Mouse (Mus musculus): ENCODE measurements at regions not wholly inside any gene's neighbourhood (a gene's known extent, or its start where the extent isn't known, plus 50 kb on each side); places are given as distances from the start of the nearest gene placed in this dataset.

DNA sequence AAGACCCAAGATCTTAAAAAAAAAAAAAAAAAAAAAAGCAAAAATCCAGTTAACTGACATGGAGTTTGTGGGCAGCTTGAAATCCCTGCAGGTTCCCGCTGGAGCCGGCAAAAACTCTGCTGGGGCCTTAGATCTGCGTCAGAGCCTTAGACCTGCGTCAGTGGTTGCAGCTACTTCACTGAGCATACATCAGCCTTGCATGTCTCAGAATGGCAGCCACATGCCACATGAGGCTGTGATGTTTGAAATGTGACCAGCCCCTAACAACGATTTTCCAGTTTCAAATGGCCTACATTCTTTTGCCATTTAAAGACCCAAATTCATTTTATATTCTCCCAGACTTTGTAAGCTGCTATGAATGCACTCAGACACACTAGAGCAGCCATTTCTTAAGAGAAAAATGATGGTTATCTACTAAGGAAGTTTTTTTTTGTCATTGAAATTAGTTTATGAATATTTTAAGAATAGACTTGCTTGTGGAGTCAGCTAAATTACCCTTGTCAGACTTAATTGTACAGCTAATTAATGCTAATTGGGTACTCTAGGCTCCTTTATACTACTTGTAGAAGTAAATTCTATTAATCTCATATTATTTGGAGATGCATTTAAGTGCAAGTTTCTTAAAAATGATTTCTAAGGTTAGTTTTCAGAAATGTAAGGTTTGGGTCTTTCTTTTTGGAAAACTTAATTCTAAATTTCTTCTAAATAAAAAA is 70.8 kb downstream of the Toporsl start:
- Histone ChIP-seq H3K4me1 (peaks cover 10% of the 10 kb centered on the region; the same call in 1 of the 2 replicates), H3K36me3 (ENCODE audit: poor library complexity, severe bottlenecking) (no peaks in the 10 kb centered on the region), H3K4me3 (no peak overlapping the region), H3K9ac (no peak overlapping the region), H3K27me3 (no peaks in the 10 kb centered on the region), H3K4me2 (no peak overlapping the region), H3K27ac (no peak overlapping the region), H3K9me3 (replicated peaks) (no peaks in the 10 kb centered on the region)
- WGBS: 33% methylated on average over 5 of the region's 5 CpGs
- peak; percentile 86 for ATAC-seq

DNA sequence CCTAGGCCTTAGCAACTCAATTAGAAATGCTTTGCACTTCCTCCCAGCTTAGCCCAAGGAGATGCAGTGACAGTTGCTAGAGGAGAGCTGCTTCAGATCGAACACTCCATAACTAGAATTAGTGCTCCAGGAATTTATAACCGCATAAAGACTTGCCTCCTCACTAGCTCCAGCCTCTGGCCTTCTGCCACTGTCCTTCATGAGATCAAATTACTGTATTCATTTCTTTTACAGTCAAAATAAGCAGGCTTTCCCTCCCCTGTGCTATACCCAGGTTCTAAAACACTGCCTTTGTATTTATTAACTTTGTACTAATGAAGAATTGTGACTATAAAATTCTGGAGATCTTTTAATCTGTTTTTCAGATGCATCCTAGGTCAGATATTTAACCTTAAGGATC is 104.8 kb upstream of the Olfr275 start:
- WGBS: 60% methylated on average over 2 of the region's 2 CpGs
- H3K4me1 ChIP-seq: peaks cover 6% of the 10 kb centered on the region; the same call in 1 of the 2 replicates
- no peak for ATAC-seq
- no peaks in the 10 kb centered on the region for H3K36me3 ChIP-seq (ENCODE audit: poor library complexity, severe bottlenecking)
- no peak overlapping the region for H3K9ac ChIP-seq
- no peaks in the 10 kb centered on the region for H3K27me3 ChIP-seq
- H3K4me3 ChIP-seq: no peak overlapping the region
- H3K4me2 ChIP-seq: no peak overlapping the region
- H3K27ac ChIP-seq: no peak overlapping the region
- H3K9me3 ChIP-seq (replicated peaks): no peaks in the 10 kb centered on the region

DNA sequence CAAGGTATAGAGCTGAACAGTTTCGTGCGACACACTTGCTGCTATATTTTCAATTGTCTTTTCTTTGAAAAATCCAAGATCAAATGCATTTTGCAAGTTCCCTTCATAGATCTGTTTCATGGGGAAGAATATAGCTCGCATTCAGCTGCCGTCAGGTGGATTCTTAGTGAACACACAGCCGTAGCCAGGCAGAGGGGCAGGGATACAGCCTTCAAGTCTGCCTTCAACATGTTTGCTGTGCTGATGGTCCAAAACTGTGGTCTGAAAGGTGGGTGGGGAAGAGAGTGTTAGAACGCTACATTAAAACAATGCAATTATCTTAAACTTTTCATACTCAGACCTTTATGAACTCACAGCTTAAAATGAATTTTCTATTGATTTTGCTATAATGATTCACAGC is 88.2 kb upstream of the Olfr275 start:
- Histone ChIP-seq H3K4me2 (no peak overlapping the region), H3K27ac (no peak overlapping the region), H3K9me3 (replicated peaks) (no peaks in the 10 kb centered on the region), H3K36me3 (ENCODE audit: poor library complexity, severe bottlenecking) (no peaks in the 10 kb centered on the region), H3K4me3 (no peak overlapping the region), H3K9ac (no peak overlapping the region), H3K27me3 (no peaks in the 10 kb centered on the region), H3K4me1 (no peaks in the 10 kb centered on the region)
- 77% methylated on average over 6 of the region's 6 CpGs for WGBS
- ATAC-seq: 0 out of 2 replicates have a peak, but pooled peaks have one; percentile 28

DNA sequence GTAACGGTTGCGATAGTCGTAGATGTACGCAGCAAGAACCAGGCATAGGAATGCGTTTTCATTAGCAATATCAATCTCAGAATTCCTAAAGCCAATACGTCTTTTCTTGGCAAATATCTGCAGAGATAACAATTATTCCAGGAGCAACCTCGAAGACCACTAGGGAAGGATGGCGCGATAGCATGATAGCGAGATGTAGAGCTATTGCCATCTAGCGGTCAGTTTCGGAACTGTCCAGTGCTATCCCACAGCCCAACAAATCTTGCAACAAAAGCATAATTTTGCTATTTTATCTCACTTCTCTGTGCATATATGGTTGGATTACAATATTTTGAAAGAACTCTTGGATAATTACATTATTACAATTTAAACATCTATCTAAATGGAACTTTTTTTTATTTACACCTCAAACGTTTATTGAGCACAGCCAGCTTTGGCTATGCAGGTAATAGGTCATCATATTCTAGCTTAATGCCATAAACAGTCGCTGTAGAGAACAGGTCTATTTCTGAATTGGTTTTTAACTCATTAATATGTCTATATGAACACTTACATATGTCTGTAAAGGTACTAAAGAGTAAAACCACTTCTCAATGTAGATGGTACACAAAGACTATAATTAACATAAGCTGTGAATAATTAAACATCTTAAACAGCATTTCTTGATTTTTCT is 87.6 kb upstream of the Olfr275 start:
- H3K9me3 ChIP-seq (replicated peaks): no peaks in the 10 kb centered on the region
- H3K4me1 ChIP-seq: no peaks in the 10 kb centered on the region
- H3K36me3 ChIP-seq (ENCODE audit: poor library complexity, severe bottlenecking): no peaks in the 10 kb centered on the region
- peak; percentile 89 for ATAC-seq
- H3K4me3 ChIP-seq: no peak overlapping the region
- 29% methylated on average over 14 of the region's 14 CpGs for WGBS
- no peak overlapping the region for H3K4me2 ChIP-seq
- H3K27me3 ChIP-seq: no peaks in the 10 kb centered on the region
- H3K9ac ChIP-seq: no peak overlapping the region
- H3K27ac ChIP-seq: no peak overlapping the region

DNA sequence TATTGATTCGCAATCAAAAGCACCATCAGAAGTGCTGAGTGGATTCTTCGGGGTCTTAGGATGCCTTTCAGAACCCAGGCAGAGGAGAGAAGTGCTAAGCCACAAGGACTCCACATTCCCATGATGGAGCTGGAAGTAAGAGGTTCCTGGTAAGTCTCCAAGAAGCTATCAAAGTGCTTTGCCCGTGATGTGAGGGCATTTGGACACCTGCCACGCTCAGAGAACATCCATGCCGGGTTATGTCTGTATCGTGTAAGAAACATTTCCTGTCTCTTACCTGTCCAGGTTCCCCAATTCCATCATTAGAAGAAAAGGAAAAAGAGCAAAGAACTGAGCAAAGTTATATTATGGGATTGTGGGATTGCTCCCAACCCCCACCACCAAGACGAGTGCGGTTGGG is 81.3 kb upstream of the Olfr275 start:
- WGBS: 91% methylated on average over 8 of the region's 8 CpGs
- Histone ChIP-seq H3K4me3 (no peak overlapping the region), H3K36me3 (ENCODE audit: poor library complexity, severe bottlenecking) (no peaks in the 10 kb centered on the region), H3K4me1 (no peaks in the 10 kb centered on the region), H3K9ac (no peak overlapping the region), H3K27me3 (no peaks in the 10 kb centered on the region), H3K4me2 (no peak overlapping the region), H3K27ac (no peak overlapping the region), H3K9me3 (replicated peaks) (no peaks in the 10 kb centered on the region)
- no peak for ATAC-seq

DNA sequence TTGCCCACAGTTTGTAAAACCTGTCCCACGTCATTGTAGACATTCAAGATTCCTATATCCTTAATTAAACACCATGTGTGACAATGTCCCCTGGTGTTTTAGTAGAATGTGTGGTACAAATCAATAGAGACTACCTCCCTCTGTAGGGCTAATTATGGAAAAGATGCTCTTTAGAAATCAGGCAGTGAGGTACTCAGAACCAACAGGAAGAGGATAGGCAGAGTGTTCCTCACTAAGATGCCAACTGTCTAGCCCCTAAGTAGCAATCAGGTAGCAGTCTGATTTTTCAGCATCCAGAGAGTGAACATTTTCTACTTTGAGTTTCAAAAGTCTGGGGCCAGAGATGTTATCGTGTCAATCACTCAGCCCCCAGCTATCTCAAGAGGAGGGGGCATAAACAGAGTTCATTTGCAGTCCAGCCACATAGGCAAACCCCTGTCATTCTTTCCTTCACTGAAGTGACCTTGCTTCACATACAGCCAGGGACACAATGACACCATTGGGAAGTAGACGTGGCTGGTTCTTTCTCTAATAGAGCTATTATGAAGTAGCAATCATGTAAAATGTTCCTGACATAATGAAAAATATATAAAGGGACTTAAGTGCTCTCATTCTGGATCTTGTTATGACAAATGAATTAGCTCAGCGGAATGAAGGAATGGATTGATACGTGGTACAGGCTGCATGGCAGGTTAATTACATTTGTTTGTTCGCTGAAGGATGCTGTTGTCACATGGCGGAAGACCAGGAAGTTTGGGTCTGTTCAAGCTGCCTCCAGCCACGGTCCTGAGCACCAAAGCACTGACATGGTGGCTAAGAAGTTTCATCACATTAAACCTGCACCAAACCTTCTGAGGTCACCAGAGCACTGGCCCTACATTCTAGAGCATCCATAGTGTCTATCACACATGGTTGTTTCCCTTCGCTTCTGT is 74.6 kb upstream of the Olfr275 start:
- H3K4me3 ChIP-seq: no peak overlapping the region
- peak; percentile 59; the same call in 1 of the 2 replicates for ATAC-seq
- H3K4me2 ChIP-seq: no peak overlapping the region
- no peak overlapping the region for H3K9ac ChIP-seq
- H3K4me1 ChIP-seq: peaks cover 6% of the 10 kb centered on the region; the same call in 1 of the 2 replicates
- H3K27me3 ChIP-seq: no peaks in the 10 kb centered on the region
- H3K36me3 ChIP-seq (ENCODE audit: poor library complexity, severe bottlenecking): no peaks in the 10 kb centered on the region
- no peak overlapping the region for H3K27ac ChIP-seq
- 41% methylated on average over 9 of the region's 9 CpGs for WGBS
- no peaks in the 10 kb centered on the region for H3K9me3 ChIP-seq (replicated peaks)

DNA sequence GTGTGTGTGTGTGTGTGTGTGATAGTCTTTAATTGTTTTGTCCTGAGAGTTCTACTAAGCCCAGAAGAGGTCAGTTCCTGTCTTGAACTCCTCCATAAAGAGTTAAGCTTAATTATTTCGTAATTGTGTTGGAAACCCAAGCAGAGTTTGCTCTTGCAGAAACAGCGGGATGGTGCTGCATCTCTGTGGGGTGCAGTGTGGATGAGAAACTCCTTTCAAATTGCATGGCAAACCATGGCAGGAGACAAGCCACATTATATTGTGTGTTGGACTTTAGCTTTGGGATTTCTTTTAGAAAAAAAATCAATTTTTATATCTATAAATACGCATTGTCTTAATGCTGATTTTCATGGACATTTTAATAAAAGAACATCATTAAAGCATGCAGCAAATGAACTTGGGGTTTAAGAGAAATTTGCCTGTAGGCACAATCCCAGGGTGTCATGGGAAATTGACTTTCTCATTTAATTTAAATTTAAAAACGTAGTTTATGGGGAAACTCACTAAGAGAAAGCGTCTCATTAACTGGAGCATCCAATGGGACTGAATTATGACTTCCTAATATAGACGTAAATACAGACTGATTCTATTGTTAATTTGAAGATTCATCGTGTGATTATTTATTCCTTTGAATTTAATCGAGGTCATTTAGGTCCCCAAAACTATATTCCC is 61.4 kb upstream of the Olfr275 start:
- no peak for ATAC-seq
- 58% methylated on average over 8 of the region's 8 CpGs for WGBS

More for the DNA sequence above, 61.4 kb upstream of the Olfr275 start:
- Histone ChIP-seq H3K4me2 (no peak overlapping the region), H3K4me1 (no peaks in the 10 kb centered on the region), H3K9me3 (replicated peaks) (no peaks in the 10 kb centered on the region), H3K4me3 (no peak overlapping the region), H3K27me3 (no peaks in the 10 kb centered on the region), H3K9ac (no peak overlapping the region), H3K36me3 (ENCODE audit: poor library complexity, severe bottlenecking) (no peaks in the 10 kb centered on the region), H3K27ac (no peak overlapping the region)

Measured in forebrain, embryonic 13.5 days (tissue).